ENCODE assay signal across 8 mouse cellular contexts in genomic region chr11:101658751-101659558, GRCm38 (mm10). TPM values are rescaled to one million over a fixed set of nuclear protein-coding genes. Genes with fewer than 3 reads are reported as not detected.
DNase-seq lines count a peak whose midpoint lies in the region; ATAC-seq lines count a peak whose summit lies in the region.

No protein-coding gene starts in this region.

- 0 out of 2 replicates have a peak, but pooled peaks have one; percentile 12 for ATAC-seq in forebrain, embryonic 15.5 days (replicated peaks)
- no peak; the same call in 1 of the 2 replicates for ATAC-seq in hindbrain, embryonic 16.5 days
- peak; percentile 19; the same call in 1 of the 2 replicates for ATAC-seq in limb, embryonic 13.5 days (ENCODE audit: low FRiP score, low read depth)
- ATAC-seq in midbrain, embryonic 14.5 days (ENCODE audit: low FRiP score, low TSS enrichment): no peak
- peak; percentile 7; the same call in 1 of the 2 replicates for ATAC-seq in stomach, embryonic 14.5 days (ENCODE audit: insufficient number of reproducible peaks, insufficient read depth, low FRiP score, low read depth)

- peak overlapping the region; percentile 94 for H3K27ac ChIP-seq in forebrain, embryonic 15.5 days (replicated peaks)
- peak overlapping the region; percentile 82 for H3K27ac ChIP-seq in hindbrain, embryonic 16.5 days (ENCODE audit: low read depth, low read length)
- H3K27ac ChIP-seq in limb, embryonic 13.5 days: peak overlapping the region; percentile 55; the same call in 1 of the 2 replicates
- peak overlapping the region; percentile 66 for H3K27ac ChIP-seq in midbrain, embryonic 14.5 days (replicated peaks; ENCODE audit: low read depth, low read length)
- H3K27ac ChIP-seq in stomach, embryonic 14.5 days (ENCODE audit: low read length): peak overlapping the region; percentile 76; the same call in 1 of the 2 replicates

- DNase-seq in left cerebral cortex, adult 18-20 months (ENCODE audit: low spot score in 2 of 2): peak; percentile 52 to 67
- DNase-seq in left cerebral cortex, adult 8-10 months (ENCODE audit: low spot score in 2 of 2): no peak
- DNase-seq in c-Kit-positive CD71-positive TER-119-negative erythroid progenitor cells, embryonic 14.5 days (ENCODE audit: low read depth): peak; percentile 88
- peak; percentile 86 for DNase-seq in midbrain, embryonic 14.5 days

- no peaks in the 10 kb centered on the region for H3K27me3 ChIP-seq in forebrain, embryonic 15.5 days
- no peaks in the 10 kb centered on the region for H3K27me3 ChIP-seq in hindbrain, embryonic 16.5 days (replicated peaks; ENCODE audit: control insufficient read depth, insufficient read depth, low read length)
- no peaks in the 10 kb centered on the region for H3K27me3 ChIP-seq in limb, embryonic 13.5 days
- no peaks in the 10 kb centered on the region for H3K27me3 ChIP-seq in midbrain, embryonic 14.5 days (ENCODE audit: control insufficient read depth, insufficient read depth, low read length)
- no peaks in the 10 kb centered on the region for H3K27me3 ChIP-seq in stomach, embryonic 14.5 days (ENCODE audit: control insufficient read depth, insufficient read depth, low read length)

- H3K4me3 ChIP-seq in forebrain, embryonic 15.5 days: no peak overlapping the region
- H3K4me3 ChIP-seq in hindbrain, embryonic 16.5 days (ENCODE audit: low read length): no peak overlapping the region
- no peak overlapping the region for H3K4me3 ChIP-seq in limb, embryonic 13.5 days
- no peak overlapping the region for H3K4me3 ChIP-seq in midbrain, embryonic 14.5 days (replicated peaks; ENCODE audit: low read depth, low read length)
- H3K4me3 ChIP-seq in stomach, embryonic 14.5 days (ENCODE audit: low read depth, low read length): no peak overlapping the region

- H3K4me2 ChIP-seq in forebrain, embryonic 15.5 days (replicated peaks): no peak overlapping the region
- H3K4me2 ChIP-seq in hindbrain, embryonic 16.5 days (ENCODE audit: low read length): no peak overlapping the region
- H3K4me2 ChIP-seq in limb, embryonic 13.5 days (replicated peaks): 0 out of 2 replicates have a peak overlapping the region, but pooled peaks have one; percentile 14
- no peak overlapping the region for H3K4me2 ChIP-seq in midbrain, embryonic 14.5 days (ENCODE audit: low read length)
- no peak overlapping the region for H3K4me2 ChIP-seq in stomach, embryonic 14.5 days (replicated peaks; ENCODE audit: low read depth, low read length)

- peaks cover 7% of the 10 kb centered on the region; the same call in 1 of the 2 replicates for H3K4me1 ChIP-seq in forebrain, embryonic 15.5 days
- H3K4me1 ChIP-seq in hindbrain, embryonic 16.5 days (ENCODE audit: control insufficient read depth, insufficient read depth, low read depth, low read length): no peaks in the 10 kb centered on the region
- peaks cover 5% of the 10 kb centered on the region for H3K4me1 ChIP-seq in limb, embryonic 13.5 days
- no peaks in the 10 kb centered on the region for H3K4me1 ChIP-seq in midbrain, embryonic 14.5 days (ENCODE audit: control insufficient read depth, insufficient read depth, low read length)
- no peaks in the 10 kb centered on the region for H3K4me1 ChIP-seq in stomach, embryonic 14.5 days (ENCODE audit: control insufficient read depth, insufficient read depth, low read length)

- WGBS in forebrain, embryonic 15.5 days: 31% methylated on average over 10 of the region's 10 CpGs
- 33% methylated on average over 10 of the region's 10 CpGs for whole genome bisulfite sequencing in hindbrain, embryonic 16.5 days
- 28% methylated on average over 10 of the region's 10 CpGs for WGBS in limb, embryonic 13.5 days
- 36% methylated on average over 10 of the region's 10 CpGs for WGBS in midbrain, embryonic 14.5 days
- 38% methylated on average over 10 of the region's 10 CpGs for WGBS in stomach, embryonic 14.5 days

- H3K36me3 ChIP-seq in forebrain, embryonic 15.5 days: no peaks in the 10 kb centered on the region
- H3K36me3 ChIP-seq in hindbrain, embryonic 16.5 days (ENCODE audit: control insufficient read depth, insufficient read depth, low read length): no peaks in the 10 kb centered on the region
- H3K36me3 ChIP-seq in limb, embryonic 13.5 days: no peaks in the 10 kb centered on the region
- H3K36me3 ChIP-seq in midbrain, embryonic 14.5 days (ENCODE audit: control insufficient read depth, insufficient read depth, low read length): no peaks in the 10 kb centered on the region
- H3K36me3 ChIP-seq in stomach, embryonic 14.5 days (ENCODE audit: control insufficient read depth, insufficient read depth, low read length): no peaks in the 10 kb centered on the region

- H3K9ac ChIP-seq in forebrain, embryonic 15.5 days (replicated peaks): no peak overlapping the region
- H3K9ac ChIP-seq in hindbrain, embryonic 16.5 days (ENCODE audit: low read depth, low read length): no peak overlapping the region
- no peak overlapping the region for H3K9ac ChIP-seq in limb, embryonic 13.5 days
- no peak overlapping the region for H3K9ac ChIP-seq in midbrain, embryonic 14.5 days (replicated peaks; ENCODE audit: low read length)
- H3K9ac ChIP-seq in stomach, embryonic 14.5 days (replicated peaks; ENCODE audit: low read depth, low read length): no peak overlapping the region

- no peaks in the 10 kb centered on the region for H3K9me3 ChIP-seq in forebrain, embryonic 15.5 days
- H3K9me3 ChIP-seq in hindbrain, embryonic 16.5 days (ENCODE audit: control insufficient read depth, low read length): no peaks in the 10 kb centered on the region
- H3K9me3 ChIP-seq in limb, embryonic 13.5 days: no peaks in the 10 kb centered on the region
- no peaks in the 10 kb centered on the region for H3K9me3 ChIP-seq in midbrain, embryonic 14.5 days (ENCODE audit: control insufficient read depth, low read length)
- H3K9me3 ChIP-seq in stomach, embryonic 14.5 days (ENCODE audit: control insufficient read depth, low read depth, low read length): no peaks in the 10 kb centered on the region

RNA-seq across cellular contexts. Expression of gene Arl4d, which starts 6.4 kb away (rescaled TPM):
- 10 to 100 TPM; 34.7 to 37.2 TPM for total RNA-seq in left cerebral cortex, adult 18-20 months (2021)
- total RNA-seq in left cerebral cortex, adult 8-10 months (2022): 10 to 100 TPM; 25.0 to 36.9 (median 30.7) TPM
- polyA plus RNA-seq in forebrain, embryonic 15.5 days (2015; fragmentation: Nextera tagmentation; extraction: Ambion mirVana): 45.8 TPM in 2 replicates
- polyA plus RNA-seq in hindbrain, embryonic 16.5 days (2015; fragmentation: Nextera tagmentation; extraction: Ambion mirVana): 7.6 and 7.7 TPM in 2 replicates
- polyA plus RNA-seq in limb, embryonic 13.5 days (2015; fragmentation: Nextera tagmentation; extraction: Ambion mirVana): 2.0 and 2.2 TPM in 2 replicates
- polyA plus RNA-seq in midbrain, embryonic 14.5 days (2014; fragmentation: Nextera tagmentation; extraction: Ambion mirVana): 3.9 and 4.5 TPM in 2 replicates
- 6.4 and 8.1 TPM in 2 replicates for polyA plus RNA-seq in stomach, embryonic 14.5 days (2014; fragmentation: Nextera tagmentation; extraction: Ambion mirVana)

RNA-seq across cellular contexts. Expression of gene Rdm1, which starts 32.0 kb away (rescaled TPM):
- total RNA-seq in left cerebral cortex, adult 18-20 months (2021): 10 to 100 TPM in 1 of 2 experiments, 1 to 10 TPM in 1; 9.0 to 11.0 TPM
- 10 to 100 TPM in 2 of 4 experiments, 1 to 10 TPM in 2; 7.8 to 11.5 (median 9.5) TPM for total RNA-seq in left cerebral cortex, adult 8-10 months (2022)
- polyA plus RNA-seq in forebrain, embryonic 15.5 days (2015; fragmentation: Nextera tagmentation; extraction: Ambion mirVana): 31.0 and 34.6 TPM in 2 replicates
- 17.2 and 21.7 TPM in 2 replicates for polyA plus RNA-seq in hindbrain, embryonic 16.5 days (2015; fragmentation: Nextera tagmentation; extraction: Ambion mirVana)
- 42.6 and 47.4 TPM in 2 replicates for polyA plus RNA-seq in limb, embryonic 13.5 days (2015; fragmentation: Nextera tagmentation; extraction: Ambion mirVana)
- 13.2 and 14.0 TPM in 2 replicates for polyA plus RNA-seq in midbrain, embryonic 14.5 days (2014; fragmentation: Nextera tagmentation; extraction: Ambion mirVana)
- polyA plus RNA-seq in stomach, embryonic 14.5 days (2014; fragmentation: Nextera tagmentation; extraction: Ambion mirVana): 38.3 and 47.5 TPM in 2 replicates

RNA-seq across cellular contexts. Expression of gene Gm11634, which starts 59.9 kb away (rescaled TPM):
- total RNA-seq in left cerebral cortex, adult 18-20 months (2021): not detected
- not detected for total RNA-seq in left cerebral cortex, adult 8-10 months (2022)
- not detected in 2 replicates for polyA plus RNA-seq in forebrain, embryonic 15.5 days (2015; fragmentation: Nextera tagmentation; extraction: Ambion mirVana)
- polyA plus RNA-seq in hindbrain, embryonic 16.5 days (2015; fragmentation: Nextera tagmentation; extraction: Ambion mirVana): not detected in 2 replicates
- polyA plus RNA-seq in limb, embryonic 13.5 days (2015; fragmentation: Nextera tagmentation; extraction: Ambion mirVana): not detected in 2 replicates
- polyA plus RNA-seq in midbrain, embryonic 14.5 days (2014; fragmentation: Nextera tagmentation; extraction: Ambion mirVana): not detected in 2 replicates
- not detected in 2 replicates for polyA plus RNA-seq in stomach, embryonic 14.5 days (2014; fragmentation: Nextera tagmentation; extraction: Ambion mirVana)

Comparison
In these comparisons a context has a peak if more than half of its experiments do, and no peak if none do; other contexts are left out.
1. DNase-seq: peak in left cerebral cortex, adult 18-20 months (2 of 2), c-Kit-positive CD71-positive TER-119-negative erythroid progenitor cells, embryonic 14.5 days (single experiment) and midbrain, embryonic 14.5 days (single experiment); none in left cerebral cortex, adult 8-10 months (0 of 2).
2. ATAC-seq: peak in forebrain, embryonic 15.5 days (single experiment), limb, embryonic 13.5 days (single experiment) and stomach, embryonic 14.5 days (single experiment); none in hindbrain, embryonic 16.5 days (single experiment) and midbrain, embryonic 14.5 days (single experiment).
3. Peak in every context shown above with its lines, with median percentiles within 50 percentile points of each other: H3K27ac ChIP-seq.